ENCODE assay signal across 13 mouse cellular contexts in genomic region chrX:42018030-42018429, GRCm38 (mm10). TPM values are rescaled to one million over a fixed set of nuclear protein-coding genes. Genes with fewer than 3 reads are reported as not detected.
DNase-seq lines count a peak whose midpoint lies in the region; ATAC-seq and TF ChIP-seq lines count a peak whose summit lies in the region.
"Had no signal": no experiment of that assay in that cellular context is flagged by ENCODE, and none has a peak within 500 bp of the region (broad histone marks: within the 10 kb centered on the region; RNA-seq: fewer than 3 reads in every experiment).

No protein-coding gene starts in this region.

- no peak overlapping the region for H3K4me3 ChIP-seq in kidney, postnatal 0 days (replicated peaks; ENCODE audit: low read depth, low read length)
- no peak overlapping the region for H3K4me3 ChIP-seq in liver, embryonic 12.5 days
- H3K4me3 ChIP-seq in hindbrain, embryonic 13.5 days, result no peak overlapping the region
- H3K4me3 ChIP-seq: megakaryocyte, embryonic 14.5 days; stomach, embryonic 15.5 days had no signal

- no peaks in the 10 kb centered on the region for H3K9me3 ChIP-seq in kidney, postnatal 0 days (replicated peaks; ENCODE audit: low read length)
- H3K9me3 ChIP-seq in liver, embryonic 12.5 days (replicated peaks), result no peaks in the 10 kb centered on the region
- no peaks in the 10 kb centered on the region for H3K9me3 ChIP-seq in hindbrain, embryonic 13.5 days
- H3K9me3 ChIP-seq: megakaryocyte, embryonic 14.5 days; stomach, embryonic 15.5 days had no signal

- no peaks in the 10 kb centered on the region for H3K4me1 ChIP-seq in kidney, postnatal 0 days (replicated peaks; ENCODE audit: insufficient read depth, low read length)
- H3K4me1 ChIP-seq in liver, embryonic 12.5 days, result peaks cover 60% of the 10 kb centered on the region
- no peaks in the 10 kb centered on the region for H3K4me1 ChIP-seq in hindbrain, embryonic 13.5 days (replicated peaks)
- H3K4me1 ChIP-seq: stomach, embryonic 15.5 days had no signal

- WGBS in kidney, postnatal 0 days, result 81% methylated on average over 1 of the region's 1 CpGs
- WGBS in liver, embryonic 12.5 days (ENCODE audit: insufficient replicate concordance), result 21% methylated on average over 1 of the region's 1 CpGs
- WGBS in hindbrain, embryonic 13.5 days, result 64% methylated on average over 1 of the region's 1 CpGs

- ATAC-seq in kidney, postnatal 0 days (replicated peaks; ENCODE audit: low FRiP score, low read depth), result no peak
- peak; percentile 59 for ATAC-seq in liver, embryonic 12.5 days
- no peak for ATAC-seq in hindbrain, embryonic 13.5 days (ENCODE audit: low FRiP score)
- ATAC-seq: inflammation-experienced regulatory T-cells, adult 6 months had no signal

- H3K4me2 ChIP-seq in kidney, postnatal 0 days (ENCODE audit: low read length), result no peak overlapping the region
- no peak overlapping the region for H3K4me2 ChIP-seq in liver, embryonic 12.5 days
- H3K4me2 ChIP-seq in hindbrain, embryonic 13.5 days, result no peak overlapping the region
- H3K4me2 ChIP-seq: stomach, embryonic 15.5 days had no signal

- no peaks in the 10 kb centered on the region for H3K27me3 ChIP-seq in kidney, postnatal 0 days (ENCODE audit: insufficient read depth, low read length)
- no peaks in the 10 kb centered on the region for H3K27me3 ChIP-seq in liver, embryonic 12.5 days (replicated peaks)
- no peaks in the 10 kb centered on the region for H3K27me3 ChIP-seq in hindbrain, embryonic 13.5 days
- H3K27me3 ChIP-seq: stomach, embryonic 15.5 days had no signal

- peak; percentile 4 for DNase-seq in kidney, postnatal 0 days (ENCODE audit: low spot score)
- no peak for DNase-seq in kidney, adult 11 months
- DNase-seq in 416B (ENCODE audit: low read depth), result peak; percentile 87
- peak; percentile 27 for DNase-seq in ZHBTc4 (ENCODE audit: low read depth, low spot score)
- DNase-seq in ovary, postnatal 36 days (ENCODE audit: low spot score), result no peak
- DNase-seq in thymus, adult 18-20 months, result no peak
- DNase-seq: cerebellum, postnatal 36 days; right cerebral cortex, postnatal 25 days had no signal

- H3K36me3 ChIP-seq in kidney, postnatal 0 days (ENCODE audit: insufficient read depth, low read length), result no peaks in the 10 kb centered on the region
- no peaks in the 10 kb centered on the region for H3K36me3 ChIP-seq in liver, embryonic 12.5 days
- no peaks in the 10 kb centered on the region for H3K36me3 ChIP-seq in hindbrain, embryonic 13.5 days
- H3K36me3 ChIP-seq: stomach, embryonic 15.5 days had no signal

- TF ChIP-seq CTCF in kidney, postnatal 0 days (IDR thresholded peaks at IDR 0.05; ENCODE audit: low read depth), result no peak

- no peak overlapping the region for H3K9ac ChIP-seq in kidney, postnatal 0 days (ENCODE audit: low read depth, low read length)
- no peak overlapping the region for H3K9ac ChIP-seq in liver, embryonic 12.5 days
- no peak overlapping the region for H3K9ac ChIP-seq in hindbrain, embryonic 13.5 days
- H3K9ac ChIP-seq: stomach, embryonic 15.5 days had no signal

- H3K27ac ChIP-seq in kidney, postnatal 0 days, result no peak overlapping the region
- peak overlapping the region; percentile 91 for H3K27ac ChIP-seq in liver, embryonic 12.5 days
- no peak overlapping the region for H3K27ac ChIP-seq in hindbrain, embryonic 13.5 days
- H3K27ac ChIP-seq: stomach, embryonic 15.5 days had no signal

RNA-seq across cellular contexts. Expression of gene Xiap, which starts 41.4 kb away (rescaled TPM):
- polyA plus RNA-seq in kidney, postnatal 0 days (2015; fragmentation: Nextera tagmentation; extraction: Ambion mirVana), result 15.6 and 15.9 TPM in 2 replicates
- polyA plus RNA-seq in liver, embryonic 12.5 days (2016; fragmentation: Nextera tagmentation; extraction: Ambion mirVana), result 6.6 and 7.9 TPM in 2 replicates
- 9.8 and 10.9 TPM in 2 replicates for polyA plus RNA-seq in hindbrain, embryonic 13.5 days (2015; fragmentation: Nextera tagmentation; extraction: Ambion mirVana)

Comparison
In these comparisons a context has a peak if more than half of its experiments do, and no peak if none do; other contexts are left out.
1. DNase-seq: peak in kidney, postnatal 0 days (single experiment), 416B (single experiment) and ZHBTc4 (single experiment); none in kidney, adult 11 months (single experiment), ovary, postnatal 36 days (single experiment) and thymus, adult 18-20 months (0 of 2).